Mouse (Mus musculus): ENCODE results near the gene Adcy6.

Adcy6 gene

DNA sequence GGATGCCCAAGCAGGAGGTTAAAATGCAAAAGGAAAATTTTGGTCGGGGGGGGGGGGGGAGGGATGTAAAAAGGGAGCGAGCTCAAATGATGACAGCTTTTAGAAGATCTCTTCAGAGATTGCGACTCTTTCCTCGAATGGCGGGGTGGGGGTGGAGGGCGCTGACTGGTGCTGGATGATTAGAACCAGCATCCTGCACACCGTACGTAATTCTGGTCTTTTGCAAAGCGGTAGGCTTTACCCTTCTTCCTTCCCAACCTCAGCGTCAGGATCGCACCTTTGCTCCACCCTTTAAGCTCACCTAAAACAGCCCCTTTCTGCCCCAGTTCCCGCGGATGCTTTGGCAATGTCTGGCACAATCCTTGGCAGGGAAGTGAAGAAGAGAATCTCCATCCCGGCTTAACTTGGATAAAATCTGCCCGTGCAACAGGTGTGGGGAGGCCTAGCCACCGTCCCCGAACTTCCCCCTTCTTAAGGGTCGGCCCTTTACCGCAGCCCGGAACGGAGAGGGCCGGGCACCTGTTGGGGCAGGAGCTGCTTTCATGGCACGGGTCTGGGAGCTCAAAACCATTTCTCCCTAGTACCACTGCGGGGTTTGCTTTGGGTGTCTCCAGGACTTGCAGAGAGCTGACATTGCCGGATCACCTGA lies 24.1 kb upstream of the Adcy6 start:
- no peak for TF ChIP-seq GATA4 (IDR thresholded peaks at IDR 0.05; ENCODE audit: insufficient replicate concordance, low read length)

DNA sequence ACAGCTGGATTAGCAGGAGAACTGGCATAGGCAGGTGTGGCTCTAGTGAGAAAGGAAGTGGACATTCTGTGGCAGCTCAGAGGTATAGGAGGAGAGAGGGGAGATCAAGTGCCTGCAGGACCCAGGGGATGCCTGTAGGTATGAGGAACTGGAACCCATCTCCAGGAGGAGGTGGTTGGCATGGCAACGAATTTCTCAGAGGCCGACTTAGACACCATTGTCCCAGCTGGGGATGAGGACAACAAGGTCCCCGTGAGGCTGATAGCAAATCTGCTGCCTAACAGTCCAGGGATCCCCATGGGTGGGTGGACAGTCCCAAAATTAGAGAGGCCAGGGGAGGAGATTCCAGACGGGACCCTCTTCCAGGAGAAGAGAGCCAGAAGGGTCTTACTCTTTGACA lies 23.0 kb upstream of the Adcy6 start:
- no peak for TF ChIP-seq GATA4 (IDR thresholded peaks at IDR 0.05; ENCODE audit: insufficient replicate concordance, low read length)

DNA sequence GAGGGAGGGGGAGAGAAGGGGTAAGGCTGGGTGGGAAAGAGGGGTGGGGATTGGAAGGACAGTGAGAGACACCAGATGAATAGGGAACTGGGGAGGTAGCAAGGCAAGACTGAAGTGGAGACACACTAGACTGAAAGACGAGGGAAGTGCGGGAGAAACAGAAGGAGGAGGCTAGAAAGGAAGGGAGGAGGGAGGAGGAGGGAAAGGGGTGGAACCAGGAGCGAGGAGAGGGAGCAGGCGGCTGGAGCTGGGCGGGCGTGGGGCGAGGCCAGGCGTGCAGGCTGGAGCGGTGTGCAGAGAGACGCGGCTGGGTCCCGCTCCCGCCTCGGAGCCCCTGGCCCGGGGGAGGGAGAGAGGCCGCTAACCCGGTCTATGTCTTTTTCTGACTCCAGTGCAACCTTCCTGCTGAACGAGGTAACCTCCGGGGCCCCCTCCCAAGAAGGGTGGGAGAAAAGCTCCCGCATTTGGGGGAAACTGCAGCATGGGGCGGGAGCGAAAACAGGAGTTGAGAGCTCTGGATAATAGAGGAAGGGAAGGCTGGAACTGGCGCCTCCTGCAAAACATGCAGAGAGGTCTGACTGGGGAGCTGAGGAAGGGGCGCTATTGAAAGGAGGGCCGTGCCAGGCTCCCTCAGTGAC lies 22.4 kb upstream of the Adcy6 start:
- no peak for TF ChIP-seq GATA4 (IDR thresholded peaks at IDR 0.05; ENCODE audit: insufficient replicate concordance, low read length)

DNA sequence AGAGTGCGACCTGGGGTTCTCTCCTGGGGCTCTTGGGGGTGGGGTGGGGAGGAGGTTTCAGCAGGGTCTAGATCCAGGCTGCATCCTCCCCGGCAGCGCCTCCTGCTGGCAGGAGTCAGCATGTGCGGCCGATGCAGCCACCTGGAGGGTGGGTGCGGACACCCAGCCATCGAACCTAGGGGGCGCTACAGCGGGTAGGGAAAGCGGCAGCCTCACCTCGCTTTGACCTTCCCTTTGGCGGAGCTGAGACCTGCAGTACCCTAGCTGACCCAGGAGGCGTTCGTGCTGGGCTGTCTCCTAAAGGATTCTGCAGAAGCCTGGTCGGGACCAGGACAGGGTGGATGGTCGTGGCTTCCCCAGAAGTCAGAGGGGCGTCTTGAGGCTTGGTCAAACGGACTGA lies 21.6 kb upstream of the Adcy6 start:
- TF ChIP-seq GATA4 (IDR thresholded peaks at IDR 0.05; ENCODE audit: insufficient replicate concordance, low read length) = no peak

DNA sequence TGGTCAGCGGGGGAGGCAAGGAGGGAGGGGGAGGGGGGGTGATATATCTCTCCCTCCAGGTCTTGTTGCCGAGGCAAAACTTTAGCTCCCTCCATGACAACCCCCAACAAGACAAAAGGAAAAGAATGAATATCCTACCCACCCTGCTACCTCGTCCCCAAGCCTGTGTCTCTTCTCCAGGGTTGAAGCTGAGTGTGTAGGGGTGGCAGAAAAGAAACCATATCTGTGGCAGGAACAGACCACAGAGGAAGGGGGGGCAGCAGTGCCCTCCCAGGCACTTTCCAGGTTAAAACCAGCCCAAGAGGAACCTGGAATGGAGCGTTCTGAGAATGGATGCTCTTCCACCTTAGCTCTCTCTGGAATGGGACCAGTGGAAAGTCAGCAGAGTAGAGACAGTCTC lies 20.7 kb upstream of the Adcy6 start, which contains the start of gene Cacnb3:
Gene Cacnb3, plus strand, starts transcription at position 301 of the 400 bp plus-strand sequence.
- TF ChIP-seq GATA4 (IDR thresholded peaks at IDR 0.05; ENCODE audit: insufficient replicate concordance, low read length) = no peak

- no peak for TF ChIP-seq GATA4 (IDR thresholded peaks at IDR 0.05; ENCODE audit: insufficient replicate concordance, low read length)
These were observed 19.6 kb upstream of the Adcy6 start for GRCm38 (mm10) chr15:98629464-98629863.

DNA sequence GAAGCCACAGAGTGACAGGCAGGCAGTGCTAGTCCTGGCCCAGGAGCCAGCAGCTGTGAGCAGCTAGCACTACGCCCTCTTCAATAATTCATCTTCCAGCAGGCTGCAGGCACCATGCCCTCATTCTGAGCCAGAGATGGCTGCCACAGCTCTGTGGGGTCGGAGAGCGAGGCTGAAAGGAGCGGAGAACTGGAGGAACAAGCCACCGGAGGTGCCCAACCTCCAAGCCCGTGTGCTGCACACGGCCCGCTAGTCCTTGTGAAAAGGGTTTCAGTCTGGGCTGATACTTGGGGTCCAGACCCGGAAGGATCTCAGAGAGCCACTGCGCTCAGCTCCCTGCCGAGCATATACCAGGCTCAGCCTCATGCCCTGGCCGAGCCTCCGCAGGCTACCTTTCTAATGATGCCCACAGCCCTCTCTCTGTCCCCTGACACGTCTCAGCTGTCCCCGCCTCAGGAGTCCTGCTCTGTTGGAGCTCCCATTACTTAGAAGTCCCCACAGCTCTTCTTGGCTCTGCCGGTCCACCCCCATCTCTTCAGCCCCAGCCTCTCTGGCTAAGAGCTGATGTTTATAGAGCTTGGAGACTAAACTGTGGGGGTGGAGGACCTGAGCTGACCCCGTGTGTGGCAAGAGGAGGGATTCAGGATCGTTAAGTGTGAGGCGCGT lies 18.8 kb upstream of the Adcy6 start:
- no peak for TF ChIP-seq GATA4 (IDR thresholded peaks at IDR 0.05; ENCODE audit: insufficient replicate concordance, low read length)

- TF ChIP-seq GATA4 (IDR thresholded peaks at IDR 0.05; ENCODE audit: insufficient replicate concordance, low read length) = no peak
These were observed 16.8 kb upstream of the Adcy6 start for GRCm38 (mm10) chr15:98626487-98627212.

DNA sequence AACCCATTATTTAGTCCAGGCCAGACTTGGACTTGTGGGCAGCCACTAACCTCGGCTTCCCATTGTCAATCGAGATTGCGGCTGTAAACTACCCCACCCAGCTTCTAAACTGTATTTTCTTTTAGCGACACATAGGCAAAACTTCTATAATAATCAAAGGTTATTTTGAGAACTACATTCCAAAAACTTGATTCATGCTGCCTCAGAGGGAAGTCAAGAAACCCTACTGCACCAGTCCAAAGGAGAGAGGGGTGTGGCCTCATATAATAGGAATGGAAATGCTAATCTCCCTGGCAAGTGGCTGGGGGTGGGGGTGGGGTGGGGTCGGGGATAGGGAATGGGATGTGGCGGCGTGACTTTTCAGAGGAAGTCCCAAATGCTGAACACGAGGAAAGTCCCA lies 16.2 kb upstream of the Adcy6 start:
- TF ChIP-seq GATA4 (IDR thresholded peaks at IDR 0.05; ENCODE audit: insufficient replicate concordance, low read length) = no peak

DNA sequence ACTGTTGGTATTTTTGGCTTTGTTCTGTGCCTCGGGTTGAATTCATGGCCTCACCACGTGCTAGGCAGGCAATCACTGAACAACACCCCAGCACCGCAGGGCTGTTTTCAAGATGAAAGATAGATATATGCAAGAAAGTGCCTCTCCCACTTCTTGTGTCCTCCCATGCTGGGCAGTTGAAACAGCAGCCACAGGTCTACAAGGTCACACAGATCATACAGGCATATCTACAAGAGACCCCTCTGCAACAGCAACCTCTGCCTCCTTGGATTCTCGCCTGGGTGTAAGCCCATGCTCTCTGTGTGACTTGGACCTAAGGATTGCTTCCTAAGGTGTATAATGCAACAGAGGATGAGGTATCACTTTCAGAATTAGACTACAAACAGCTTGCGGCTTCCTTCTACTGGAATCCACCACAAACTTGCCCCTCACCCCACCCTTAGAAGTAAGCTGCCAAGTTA lies 13.5 kb upstream of the Adcy6 start:
- no peak for TF ChIP-seq GATA4 (IDR thresholded peaks at IDR 0.05; ENCODE audit: insufficient replicate concordance, low read length)

GRCm38 (mm10) chr15:98622721-98623120 lies 12.8 kb upstream of the Adcy6 start:
- TF ChIP-seq GATA4 (IDR thresholded peaks at IDR 0.05; ENCODE audit: insufficient replicate concordance, low read length) = no peak

DNA sequence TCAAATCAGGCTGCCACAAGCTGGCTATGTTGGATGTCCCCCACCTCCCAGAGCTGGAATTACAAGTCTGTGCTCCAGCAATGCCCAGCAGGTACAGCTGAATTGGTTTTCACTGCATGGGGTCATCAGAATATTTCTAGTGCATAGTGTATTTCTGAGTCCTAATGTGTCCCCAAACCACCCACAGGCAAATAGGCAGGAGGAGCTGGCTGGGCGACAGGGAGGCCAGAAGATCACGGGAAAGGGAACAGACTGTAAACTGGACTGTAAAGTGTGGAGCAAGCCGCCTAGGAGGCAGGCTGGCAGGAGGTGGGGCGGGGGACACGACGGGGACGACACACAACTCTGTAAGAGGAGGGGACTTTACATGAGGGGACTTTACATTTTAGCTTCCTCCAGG lies 12.3 kb upstream of the Adcy6 start:
- no peak for TF ChIP-seq GATA4 (IDR thresholded peaks at IDR 0.05; ENCODE audit: insufficient replicate concordance, low read length)

DNA sequence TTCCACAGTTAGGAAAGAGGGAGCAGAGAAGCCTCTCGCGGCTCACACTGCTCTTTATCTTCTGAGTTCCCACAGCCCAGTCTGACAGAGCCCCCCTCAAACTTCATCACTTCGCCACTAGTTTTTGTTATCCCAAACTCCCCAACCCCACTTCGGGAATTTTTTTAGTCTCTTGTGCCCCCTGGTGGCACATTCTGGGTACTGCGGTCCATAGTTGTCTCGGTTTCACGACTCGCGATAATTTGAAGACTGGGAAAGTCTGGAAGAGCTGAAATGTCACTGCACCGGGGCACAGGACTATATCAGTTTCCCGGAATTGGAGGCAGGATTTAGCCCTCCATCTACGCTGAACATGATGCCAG lies 7.3 kb upstream of the Adcy6 start:
- no peak for TF ChIP-seq GATA4 (IDR thresholded peaks at IDR 0.05; ENCODE audit: insufficient replicate concordance, low read length)

- TF ChIP-seq GATA4 (IDR thresholded peaks at IDR 0.05; ENCODE audit: insufficient replicate concordance, low read length) = no peak
These were observed 6.7 kb upstream of the Adcy6 start for GRCm38 (mm10) chr15:98616362-98617175.

GRCm38 (mm10) chr15:98615751-98616150 lies 5.9 kb upstream of the Adcy6 start:
- TF ChIP-seq GATA4 (IDR thresholded peaks at IDR 0.05; ENCODE audit: insufficient replicate concordance, low read length) = no peak
